Mouse (Mus musculus) adrenal gland, postnatal 36 days (tissue): Measurements from ENCODE around the gene Ep300. TPM values are rescaled to one million over a fixed set of nuclear protein-coding genes. Genes with fewer than 3 reads are reported as not detected.
A peak's percentile ranks its signal among the peaks of the same experiment; 100 is the strongest.
"Not testable (repeated sequence)": the region's sequence is repeated elsewhere in the genome, so short reads cannot be mapped to it uniquely, and the experiment has no call there.

Source experiments
- DNase-seq, 2 experiments: peaks; one replicate each; pipeline ENCODE4 v3.0.0; 2021; ENCODE audit warnings: mixed read lengths in 1 of 2
- microRNA-seq: library from miRNA; unstranded; fragments of <30 nt; microRNA quantifications from one replicate; pipeline ENCODE4 v1.2.0, GENCODE M21; 2021
- total RNA-seq, 2 experiments: library from RNA; stranded (reverse); gene quantifications; 2 replicates each; pipeline ENCODE4 v1.2.3; 2021

Ep300 gene
- total RNA-seq, 2 experiments from 2014 or later: 69.0 to 69.7 TPM

- DNase-seq: peak; percentile 16 to 44
These were observed 115.5 kb downstream of the Ep300 start for GRCm38 (mm10) chr15:81700601-81701000.

- DNase-seq: not testable (repeated sequence)
These were observed 116.2 kb downstream of the Ep300 start for GRCm38 (mm10) chr15:81701350-81701749.

Small RNAs within 50 kb of the gene (microRNA-seq; reads per million reads assigned to microRNA genes)
- gene Gm23880: not detected

Other genes with a start within 250 kb of the Ep300 start
- 100 to 1,000 TPM in 1 of 2 experiments, 10 to 100 TPM in 1; 79.2 to 106 TPM for gene Slc25a17, start 224.5 kb upstream of the Ep300 start, total RNA-seq
- 100 to 1,000 TPM; 223 to 268 TPM for gene St13, start 185.3 kb upstream of the Ep300 start, total RNA-seq
- gene Xpnpep3, start 185.2 kb upstream of the Ep300 start, total RNA-seq: 10 to 100 TPM; 24.3 to 26.8 TPM
- gene Dnajb7, start 177.1 kb upstream of the Ep300 start, total RNA-seq: not detected
- 100 to 1,000 TPM; 147 to 151 TPM for gene Rbx1, start 119.1 kb upstream of the Ep300 start, total RNA-seq
- 10 to 100 TPM; 15.5 to 17.7 TPM for gene L3mbtl2, start 78.5 kb downstream of the Ep300 start, total RNA-seq
- 1 to 10 TPM; 2.4 to 3.3 TPM for gene Chadl, start 111.9 kb downstream of the Ep300 start, total RNA-seq
- 10 to 100 TPM; 75.1 to 77.3 TPM for gene Zc3h7b, start 159.7 kb downstream of the Ep300 start, total RNA-seq
- gene Rangap1, start 160.2 kb downstream of the Ep300 start, total RNA-seq: 10 to 100 TPM; 54.2 to 78.8 TPM
- 100 to 1,000 TPM in 1 of 2 experiments, 10 to 100 TPM in 1; 61.4 to 101 TPM for gene Tef, start 217.1 kb downstream of the Ep300 start, total RNA-seq